Mouse (Mus musculus) frontal cortex, adult (tissue): ENCODE measurements around the gene Disc1.

Experiments used
- ATAC-seq: cut with Nextera tagmentation; 2 replicates; pipeline ENCODE4 v1.9.2; 2017; ENCODE audit warnings: mild to moderate bottlenecking, moderate library complexity, mixed read lengths; ENCODE audit not compliant: low TSS enrichment

Gene Disc1

GRCm38 (mm10) chr8:125177958-125178357 is 124.0 kb downstream of the Disc1 start:
- peak; percentile 57; the same call in 1 of the 2 replicates for ATAC-seq

- peak; percentile 94 for ATAC-seq
Observed at GRCm38 (mm10) chr8:125183548-125184451, 129.8 kb downstream of the Disc1 start.

GRCm38 (mm10) chr8:125184452-125184817 is 130.4 kb downstream of the Disc1 start:
- ATAC-seq = no peak; the same call in 1 of the 2 replicates

GRCm38 (mm10) chr8:125184881-125185280 is 130.9 kb downstream of the Disc1 start:
- no peak for ATAC-seq

- 0 out of 2 replicates have a peak, but pooled peaks have one; percentile 28 for ATAC-seq
Observed at GRCm38 (mm10) chr8:125187044-125187443, 133.0 kb downstream of the Disc1 start.

- ATAC-seq = no peak
Observed at GRCm38 (mm10) chr8:125193701-125194100, 139.7 kb downstream of the Disc1 start.

- ATAC-seq = no peak
Observed at GRCm38 (mm10) chr8:125195121-125195520, 141.1 kb downstream of the Disc1 start.

- no peak for ATAC-seq
Observed at GRCm38 (mm10) chr8:125196573-125197094, 142.6 kb downstream of the Disc1 start.

GRCm38 (mm10) chr8:125197341-125198002 is 143.5 kb downstream of the Disc1 start:
- no peak for ATAC-seq

- ATAC-seq = no peak
Observed at GRCm38 (mm10) chr8:125198420-125199196, 144.6 kb downstream of the Disc1 start.

GRCm38 (mm10) chr8:125199197-125199939 is 145.4 kb downstream of the Disc1 start:
- ATAC-seq = no peak

- no peak for ATAC-seq
Observed at GRCm38 (mm10) chr8:125200273-125200863, 146.4 kb downstream of the Disc1 start.

GRCm38 (mm10) chr8:125201650-125202049 is 147.7 kb downstream of the Disc1 start:
- no peak for ATAC-seq

- no peak for ATAC-seq
Observed at GRCm38 (mm10) chr8:125203016-125203415, 149.0 kb downstream of the Disc1 start.

GRCm38 (mm10) chr8:125205556-125205955 is 151.6 kb downstream of the Disc1 start:
- ATAC-seq = no peak

- ATAC-seq = peak; percentile 23; the same call in 1 of the 2 replicates
Observed at GRCm38 (mm10) chr8:125206391-125206790, 152.4 kb downstream of the Disc1 start.

GRCm38 (mm10) chr8:125206962-125207361 is 153.0 kb downstream of the Disc1 start:
- 0 out of 2 replicates have a peak, but pooled peaks have one; percentile 27 for ATAC-seq

- ATAC-seq = no peak
Observed at GRCm38 (mm10) chr8:125212619-125213167, 158.7 kb downstream of the Disc1 start.

- ATAC-seq = 0 out of 2 replicates have a peak, but pooled peaks have one; percentile 31
Observed at GRCm38 (mm10) chr8:125217902-125218581, 164.0 kb downstream of the Disc1 start.

- peak; percentile 79 for ATAC-seq
Observed at GRCm38 (mm10) chr8:125218669-125219068, 164.7 kb downstream of the Disc1 start.
